Mouse (Mus musculus) brain, adult 2 months (tissue): ENCODE measurements around the gene Asb16.
A peak's percentile ranks its signal among the peaks of the same experiment; 100 is the strongest.
"Not testable (repeated sequence)": the region's sequence is repeated elsewhere in the genome, so short reads cannot be mapped to it uniquely, and the experiment has no call there.

ENCODE experiments used
- DNase-seq: peaks from one replicate; pipeline ENCODE4 v3.0.0; 2011; ENCODE audit warnings: low read depth, low spot score

The Asb16 gene

GRCm38 (mm10) chr11:102241874-102242273, 26.7 kb upstream of the Asb16 start:
- DNase-seq = no peak

- DNase-seq = peak; percentile 96
Observed at GRCm38 (mm10) chr11:102244926-102245449, 23.6 kb upstream of the Asb16 start.

DNA sequence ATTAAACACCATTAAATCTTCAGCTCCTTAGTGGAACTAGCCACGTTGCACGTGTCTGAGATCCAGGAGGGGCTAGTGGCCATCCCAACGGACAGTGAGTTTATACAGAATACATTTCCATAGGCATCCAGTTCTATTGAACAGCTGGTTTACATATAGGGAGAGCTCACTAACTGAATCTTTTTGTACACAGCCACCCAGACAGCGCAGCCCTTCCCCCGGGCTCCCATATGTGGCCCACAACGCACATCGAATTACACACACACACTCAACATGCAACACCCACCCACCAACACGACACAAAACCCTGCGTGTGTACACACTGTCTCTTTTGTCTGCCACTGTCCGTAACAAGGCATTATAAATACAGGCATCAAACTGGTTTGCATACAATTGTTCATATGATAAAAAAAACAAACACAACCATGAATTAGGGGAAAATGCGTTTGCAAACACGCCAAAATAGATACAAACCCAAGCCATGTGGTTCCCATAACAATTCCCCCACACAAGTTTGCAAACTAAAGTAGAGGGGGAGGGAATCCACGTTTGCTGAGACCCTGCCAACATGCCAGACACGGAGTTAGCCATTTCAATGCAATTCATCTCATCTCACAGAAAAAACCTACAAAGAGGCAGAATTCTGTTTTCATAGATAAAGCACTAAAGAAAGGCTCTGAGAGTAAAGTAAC, 22.8 kb upstream of the Asb16 start:
- no peak for DNase-seq

DNA sequence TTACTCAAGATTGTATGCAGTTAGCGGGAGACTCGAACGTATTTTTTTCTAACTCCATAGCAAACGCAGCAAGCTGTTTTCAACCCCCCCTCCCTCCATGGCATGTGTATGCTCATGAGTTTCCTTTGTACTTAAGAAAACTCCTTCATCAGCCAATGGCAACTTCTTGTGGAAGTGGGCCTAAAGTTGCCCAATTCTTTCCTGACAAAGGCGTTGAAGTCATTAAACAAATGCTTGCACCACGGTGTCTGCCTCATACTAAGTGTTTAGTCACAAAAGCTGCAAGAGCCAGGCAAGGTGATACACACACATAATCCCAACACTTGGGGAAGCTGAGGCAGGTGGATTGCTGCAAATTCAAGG, 22.3 kb upstream of the Asb16 start:
- no peak for DNase-seq

DNA sequence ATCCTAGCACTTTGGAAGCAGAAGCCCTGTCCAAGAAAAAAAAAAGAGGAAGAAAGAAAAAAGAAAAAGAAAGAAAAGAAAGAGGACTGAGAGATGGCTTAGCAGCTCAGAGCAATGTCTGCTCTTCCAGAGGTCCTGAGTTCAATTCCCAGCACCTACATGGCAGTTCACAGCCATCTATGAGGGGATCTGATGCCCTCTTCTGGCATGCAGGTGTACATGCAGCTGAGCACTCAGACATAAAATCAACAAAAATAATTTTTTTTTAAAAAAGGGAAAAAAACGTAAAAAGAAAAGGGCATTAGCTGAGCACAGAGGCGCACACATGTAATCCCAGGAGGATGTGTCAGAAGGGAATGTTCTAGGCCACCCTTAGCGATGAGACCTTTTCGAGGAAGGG, 21.7 kb upstream of the Asb16 start:
- DNase-seq = no peak

DNA sequence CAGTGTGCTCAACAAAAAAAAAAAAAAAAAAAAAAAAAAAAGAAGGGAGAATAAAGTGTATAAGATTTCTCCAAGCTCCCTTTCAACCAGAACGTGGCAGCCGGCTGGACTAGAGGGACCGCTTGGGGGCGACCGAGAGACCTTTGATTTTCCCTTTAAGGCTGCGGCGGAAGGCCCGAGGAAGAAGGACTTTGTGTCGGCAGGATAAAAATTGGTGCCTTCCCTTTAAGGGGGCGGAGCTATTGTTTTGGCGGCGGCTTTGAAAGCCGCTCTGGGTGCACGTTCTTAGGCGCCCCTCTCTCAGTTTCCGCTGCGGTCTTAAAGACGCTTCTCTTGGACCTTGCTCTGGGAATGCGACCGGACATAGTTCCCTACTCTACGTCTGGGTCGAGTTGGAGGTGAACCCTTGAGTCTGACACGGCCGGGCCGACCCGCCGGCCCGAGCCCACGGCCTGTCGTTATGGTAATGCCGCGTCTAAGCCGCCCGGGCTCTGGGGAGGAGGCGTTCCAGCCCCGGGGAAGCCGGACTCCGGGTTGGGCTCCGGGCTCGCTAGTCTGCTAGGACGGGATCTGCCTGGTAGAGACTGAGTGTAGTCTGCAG, 19.8 kb upstream of the Asb16 start, which contains the start of gene BC030867:
Gene BC030867 (plus strand): TSS at position 253 of the 601 bp plus-strand sequence.
- peak; percentile 97 for DNase-seq

DNA sequence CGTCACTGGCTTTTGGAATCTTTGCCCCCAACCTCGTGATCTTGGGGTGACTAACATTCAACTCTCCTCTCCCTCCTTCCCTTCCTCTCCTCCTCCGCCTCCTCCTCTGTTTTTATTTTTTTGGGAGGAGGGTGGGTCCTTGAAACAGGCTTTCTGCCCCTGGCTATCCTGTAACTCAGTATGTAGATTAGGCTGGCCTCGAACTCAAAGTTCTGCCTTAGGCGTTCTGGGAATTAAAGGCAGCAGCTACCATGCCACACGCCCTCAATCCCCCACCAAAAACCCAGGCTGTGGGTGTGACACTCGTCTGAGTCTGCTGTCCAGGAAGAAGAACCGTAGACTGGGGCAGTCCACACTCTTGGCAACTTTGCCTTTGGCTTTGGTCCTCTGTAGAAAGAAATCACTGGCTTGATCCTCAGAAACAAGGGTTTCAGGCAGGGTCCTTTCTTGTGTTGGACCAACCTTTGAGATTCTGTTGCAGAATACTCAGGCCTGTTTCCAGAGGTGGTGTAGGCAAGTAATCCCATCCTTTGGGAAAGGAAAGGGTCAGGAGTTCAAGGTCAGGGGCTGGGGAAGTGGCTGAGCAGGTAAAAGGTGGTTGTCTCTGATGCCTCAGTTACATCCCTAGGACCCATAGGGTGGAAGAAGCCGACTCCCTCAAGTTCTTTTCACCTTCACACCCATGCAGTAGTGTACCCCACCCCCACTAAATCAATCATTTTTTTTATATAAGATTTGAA, 19.0 kb upstream of the Asb16 start:
- DNase-seq = no peak

GRCm38 (mm10) chr11:102257514-102257913, 11.0 kb upstream of the Asb16 start:
- DNase-seq = peak; percentile 70

DNA sequence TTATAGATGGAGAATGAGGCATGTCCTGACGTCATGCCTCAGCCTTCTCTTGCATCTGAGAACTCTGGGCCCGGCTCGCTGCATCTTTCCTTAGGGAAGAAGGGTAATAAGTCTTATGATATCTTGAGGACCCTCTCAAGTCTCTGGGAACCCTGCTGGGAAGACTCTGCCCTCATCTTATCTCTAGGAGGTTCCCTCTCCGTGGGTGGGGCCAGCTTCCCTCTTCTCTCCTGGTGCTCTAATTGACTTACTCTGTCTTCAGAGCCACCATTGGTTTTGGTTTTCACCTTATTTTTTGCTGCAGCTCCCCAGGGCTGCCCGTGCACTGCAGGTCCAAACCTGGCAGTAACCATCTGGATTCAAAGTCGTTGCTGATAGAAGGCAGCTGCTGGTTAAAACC, 10.4 kb upstream of the Asb16 start:
- DNase-seq = no peak

DNA sequence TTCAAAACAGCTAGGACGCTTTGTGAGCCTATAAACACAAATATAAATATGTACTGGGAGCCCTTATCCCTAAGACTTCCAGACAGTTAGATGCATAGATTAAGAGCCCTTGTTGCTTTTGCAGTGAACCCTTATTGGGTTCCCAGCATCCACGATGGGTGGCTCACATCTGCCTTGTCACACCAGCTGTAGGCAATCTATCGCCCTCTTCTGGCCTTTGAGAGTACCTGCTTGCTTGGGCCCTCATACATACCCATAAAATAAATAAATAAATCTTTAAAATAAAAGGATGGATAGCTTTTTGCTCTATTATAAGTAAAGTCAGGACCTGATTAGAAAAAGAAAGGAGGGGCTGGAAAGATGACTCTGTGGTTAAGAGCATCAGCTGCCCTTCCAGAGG, 10.0 kb upstream of the Asb16 start:
- peak; percentile 12 for DNase-seq

DNA sequence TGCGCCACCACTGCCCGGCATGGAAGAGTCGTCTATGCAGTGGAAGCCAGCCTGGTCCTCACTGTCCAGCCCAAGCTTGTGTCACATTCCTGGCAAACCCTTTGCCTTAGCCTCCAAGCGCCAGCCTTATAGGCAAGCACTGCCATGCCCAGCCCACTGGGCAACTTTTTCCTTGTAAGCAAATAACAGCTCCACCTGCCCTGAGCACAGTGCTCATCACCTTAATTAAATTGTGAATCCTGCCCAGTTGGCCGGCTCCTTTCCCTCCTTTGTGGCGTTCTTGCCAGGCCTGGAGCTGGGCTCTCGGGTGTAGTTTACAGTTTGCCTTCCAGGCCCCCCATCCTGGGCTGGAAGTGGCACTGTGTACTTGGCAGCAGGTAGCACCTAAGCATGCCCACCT, 5.3 kb upstream of the Asb16 start:
- no peak for DNase-seq

GRCm38 (mm10) chr11:102265816-102266215, 2.7 kb upstream of the Asb16 start:
- DNase-seq = peak; percentile 78

DNA sequence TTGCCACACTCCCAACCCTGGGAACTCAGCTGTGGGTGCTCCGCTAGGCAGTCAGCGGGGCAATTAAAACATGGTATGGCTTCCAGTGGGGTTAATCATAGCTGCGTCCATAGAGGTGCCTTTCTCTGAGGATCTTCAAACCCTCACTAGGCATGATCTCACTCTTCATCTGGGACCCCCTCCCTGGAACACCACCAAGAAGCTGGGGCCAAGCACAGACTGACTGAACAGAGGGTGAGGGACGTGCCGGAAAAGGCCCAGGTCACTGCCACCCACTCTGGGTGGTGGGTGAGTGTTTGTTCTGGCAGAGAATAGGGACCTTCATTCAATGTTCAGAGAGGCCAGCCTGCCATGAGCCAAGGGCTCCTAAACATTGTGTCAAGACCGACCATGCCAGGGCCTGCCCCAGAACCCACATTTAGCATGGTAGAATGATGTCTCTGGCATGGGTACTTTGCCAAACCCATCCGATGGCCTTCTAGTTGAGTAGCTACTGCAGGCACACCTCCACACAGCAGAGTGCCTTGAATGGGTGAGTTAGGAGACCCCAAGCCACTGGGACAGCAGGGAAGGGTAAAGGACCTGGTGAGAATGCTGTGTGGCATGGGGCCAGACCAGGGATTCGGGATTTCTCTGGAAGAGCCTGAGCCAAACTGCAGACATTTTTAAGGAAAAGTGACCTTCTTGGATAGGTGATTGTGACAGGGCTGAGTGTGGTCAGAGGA, 1.8 kb upstream of the Asb16 start:
- DNase-seq = no peak

DNA sequence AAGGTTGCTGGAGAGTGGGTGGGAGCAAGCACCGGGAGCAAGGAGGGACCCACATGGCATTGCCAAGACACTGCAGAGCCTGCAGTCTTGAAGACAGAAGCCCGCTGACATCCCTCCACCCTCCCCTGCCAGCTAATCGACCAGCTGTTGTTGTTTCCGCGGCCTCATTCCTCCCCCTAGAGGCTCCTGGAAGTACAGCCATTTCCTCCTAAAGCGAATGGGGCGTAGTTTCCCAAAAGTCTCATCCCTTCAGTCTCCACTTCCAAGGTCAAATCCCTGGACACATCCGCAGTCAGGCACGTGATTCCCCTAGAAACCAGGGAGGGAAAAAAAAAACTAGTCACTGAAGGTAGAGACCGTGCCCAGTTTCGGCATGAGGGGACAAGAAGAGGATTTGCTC, 1.1 kb upstream of the Asb16 start:
- DNase-seq = peak; percentile 92

- peak; percentile 70 for DNase-seq
Observed at GRCm38 (mm10) chr11:102276411-102276915, 7.9 kb downstream of the Asb16 start.

GRCm38 (mm10) chr11:102277754-102278153, 9.2 kb downstream of the Asb16 start:
- DNase-seq = no peak

GRCm38 (mm10) chr11:102279595-102279994, 11.1 kb downstream of the Asb16 start:
- DNase-seq = no peak

DNA sequence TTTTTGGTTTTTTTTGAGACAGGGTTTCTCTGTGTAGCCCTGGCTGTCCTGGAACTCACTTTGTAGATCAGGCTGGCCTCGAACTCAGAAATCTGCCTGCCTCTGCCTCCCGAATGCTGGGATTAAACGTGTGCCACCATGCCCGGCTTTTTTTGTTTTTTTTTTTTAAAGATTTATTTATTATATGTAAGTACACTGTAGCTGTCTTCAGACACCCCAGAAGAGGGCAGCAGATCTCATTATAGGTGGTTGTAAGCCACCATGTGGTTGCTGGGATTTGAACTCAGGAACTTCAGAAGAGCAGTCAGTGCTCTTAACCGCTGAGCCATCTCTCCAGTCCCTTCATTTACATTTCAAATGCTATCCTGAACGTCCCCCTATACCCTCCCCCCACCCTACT, 11.7 kb downstream of the Asb16 start:
- DNase-seq = not testable (repeated sequence)

DNA sequence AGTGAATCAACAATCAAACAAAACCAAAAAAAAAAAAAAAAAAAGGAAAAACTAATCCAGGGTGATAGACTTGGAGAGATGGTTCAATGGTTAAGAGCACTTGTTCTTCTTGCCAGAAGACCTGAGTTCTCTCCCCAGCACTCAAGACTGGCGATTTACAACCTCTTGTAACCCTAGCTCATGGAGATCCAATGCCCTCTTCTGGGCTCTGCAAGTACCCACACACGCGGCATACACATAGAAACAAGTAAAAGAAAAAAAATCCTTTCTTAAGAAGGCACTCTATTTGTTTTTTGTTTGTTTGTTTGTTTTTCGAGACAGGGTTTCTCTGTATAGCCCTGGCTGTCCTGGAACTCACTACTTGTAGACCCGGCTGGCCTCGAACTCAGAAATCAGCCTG, 15.4 kb downstream of the Asb16 start:
- no peak for DNase-seq

- peak; percentile 99 for DNase-seq
Observed at GRCm38 (mm10) chr11:102284501-102285094, 16.1 kb downstream of the Asb16 start, which contains the start of gene Tmub2. Gene Tmub2, plus strand, starts transcription at chr11:102284931.
